Mouse (Mus musculus) forebrain, embryonic 10.5 days (tissue): ENCODE data around the gene Tradd. TPM values are rescaled to one million over a fixed set of nuclear protein-coding genes. Genes with fewer than 3 reads are reported as not detected.

Experiments used
- DNase-seq: peaks from one replicate; pipeline ENCODE4 v3.0.0-alpha.2; 2017; ENCODE audit warnings: low spot score; ENCODE audit errors: extremely low spot score
- H3K27ac ChIP-seq: fragments of 300-500 bp; sonication (generic); 2 replicates; pipeline ENCODE4 v1.5.1; 2016; ENCODE audit warnings: mild to moderate bottlenecking
- H3K27me3 ChIP-seq: fragments of 300-500 bp; sonication (generic); 2 replicates; pipeline ENCODE4 v1.6.1; 2016; ENCODE audit warnings: mild to moderate bottlenecking; ENCODE audit not compliant: poor library complexity, severe bottlenecking
- H3K36me3 ChIP-seq: fragments of 300-500 bp; sonication (generic); replicated peaks from 2 replicates; pipeline ENCODE4 v1.6.1; 2016; ENCODE audit warnings: mild to moderate bottlenecking, moderate library complexity
- H3K4me1 ChIP-seq: fragments of 300-500 bp; sonication (generic); 2 replicates; pipeline ENCODE4 v1.6.1; 2016
- H3K4me3 ChIP-seq: fragments of 300-500 bp; sonication (generic); 2 replicates; pipeline ENCODE4 v1.5.1; 2016; ENCODE audit warnings: mild to moderate bottlenecking, moderate library complexity
- H3K9me3 ChIP-seq: fragments of 300-500 bp; sonication (generic); 2 replicates; pipeline ENCODE4 v1.6.1; 2016; ENCODE audit warnings: mild to moderate bottlenecking, moderate library complexity
- WGBS: fragments of 180-500 bp; shearing (Covaris S2); methylation state at CpG from one replicate; pipeline ENCODE4 v1.1.7; 2016; 5-methylcytosine and 5-hydroxymethylcytosine counted together
- polyA plus RNA-seq: library from polyadenylated mRNA; unstranded; fragments of >200 nt; fragmentation: Nextera tagmentation; extraction: Ambion mirVana; gene quantifications from 2 replicates; pipeline ENCODE4 v1.2.1, GENCODE M21; 2016

Tradd gene
- polyA plus RNA-seq, 1 experiment from 2014 or later, result 13.9 TPM

GRCm38 (mm10) chr8:105278911-105279334, 14.5 kb upstream of the Tradd start:
- peaks cover 25% of the 10 kb centered on the region for H3K36me3 ChIP-seq
- H3K9me3 ChIP-seq, result no peaks in the 10 kb centered on the region
- no peak overlapping the region for H3K27ac ChIP-seq
- no peak for DNase-seq
- peaks cover 100% of the 10 kb centered on the region for H3K27me3 ChIP-seq
- H3K4me1 ChIP-seq, result peaks cover 36% of the 10 kb centered on the region
- 2% methylated on average over 28 of the region's 28 CpGs for WGBS
- peak overlapping the region; percentile 39 for H3K4me3 ChIP-seq

- Histone ChIP-seq H3K36me3 (peaks cover 2% of the 10 kb centered on the region), H3K9me3 (no peaks in the 10 kb centered on the region), H3K27ac (peak overlapping the region; percentile 44; the same call in 1 of the 2 replicates), H3K4me1 (peaks cover 34% of the 10 kb centered on the region), H3K4me3 (peak overlapping the region; percentile 55), H3K27me3 (peaks cover 100% of the 10 kb centered on the region)
- peak; percentile 54 for DNase-seq
- WGBS, result 4% methylated on average over 30 of the region's 30 CpGs
These were observed 12.1 kb upstream of the Tradd start for GRCm38 (mm10) chr8:105276292-105277120.

GRCm38 (mm10) chr8:105275840-105276239, 11.4 kb upstream of the Tradd start, which contains the start of gene Nol3:
Gene Nol3, plus strand, starts transcription at chr8:105276140.
- H3K27ac ChIP-seq, result peak within 1 kb of the TSS; percentile 44; the same call in 1 of the 2 replicates
- peak within 1 kb of the TSS; percentile 55 for H3K4me3 ChIP-seq

DNA sequence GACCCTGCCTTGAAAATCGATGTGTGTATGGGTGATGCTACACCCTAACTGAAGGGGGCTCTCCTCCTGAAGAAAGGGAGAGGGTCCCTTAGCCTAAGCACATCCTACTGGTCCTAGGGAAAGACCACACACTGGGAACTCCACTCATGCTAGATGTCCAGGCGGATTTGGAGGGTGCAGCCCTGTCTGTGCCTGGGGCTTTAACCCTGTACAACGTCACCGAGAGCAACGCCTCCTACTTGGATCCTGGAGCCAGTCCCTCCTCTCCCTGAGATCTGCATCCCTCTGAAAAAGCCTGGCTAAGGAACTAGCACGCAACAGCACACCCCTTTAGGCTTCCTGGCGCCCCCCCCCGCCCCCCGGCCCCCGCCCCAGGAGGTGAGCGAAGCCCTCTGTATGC, 11.0 kb upstream of the Tradd start:
- peaks cover 100% of the 10 kb centered on the region for H3K27me3 ChIP-seq
- peaks cover 44% of the 10 kb centered on the region for H3K4me1 ChIP-seq
- WGBS, result 6% methylated on average over 11 of the region's 11 CpGs
- DNase-seq, result no peak
- H3K9me3 ChIP-seq, result no peaks in the 10 kb centered on the region
- no peaks in the 10 kb centered on the region; the same call in 1 of the 2 replicates for H3K36me3 ChIP-seq
- H3K27ac ChIP-seq, result no peak overlapping the region
- H3K4me3 ChIP-seq, result no peak overlapping the region

More at GRCm38 (mm10) chr8:105275840-105276239, 11.4 kb upstream of the Tradd start, which contains the start of gene Nol3:
- DNase-seq, result no peak
- Histone ChIP-seq H3K9me3 (no peaks in the 10 kb centered on the region), H3K4me1 (peaks cover 39% of the 10 kb centered on the region), H3K27me3 (peaks cover 100% of the 10 kb centered on the region), H3K36me3 (no peaks in the 10 kb centered on the region; the same call in 1 of the 2 replicates)
- 4% methylated on average over 10 of the region's 10 CpGs for WGBS

GRCm38 (mm10) chr8:105270916-105271186, 6.4 kb upstream of the Tradd start:
- H3K9me3 ChIP-seq, result peaks cover 5% of the 10 kb centered on the region
- H3K27ac ChIP-seq, result no peak overlapping the region
- no peaks in the 10 kb centered on the region for H3K36me3 ChIP-seq
- peaks cover 49% of the 10 kb centered on the region for H3K4me1 ChIP-seq
- H3K4me3 ChIP-seq, result peak overlapping the region; percentile 27; the same call in 1 of the 2 replicates
- DNase-seq, result no peak
- peaks cover 100% of the 10 kb centered on the region for H3K27me3 ChIP-seq
- WGBS, result under 1% methylated on average over 11 of the region's 11 CpGs

- DNase-seq, result no peak
- H3K27me3 ChIP-seq, result peaks cover 100% of the 10 kb centered on the region
- H3K9me3 ChIP-seq, result peaks cover 5% of the 10 kb centered on the region
- H3K27ac ChIP-seq, result no peak overlapping the region
- peak overlapping the region; percentile 57 for H3K4me3 ChIP-seq
- H3K36me3 ChIP-seq, result no peaks in the 10 kb centered on the region
- peaks cover 44% of the 10 kb centered on the region for H3K4me1 ChIP-seq
- WGBS, result 2% methylated on average over 39 of the region's 39 CpGs
These were observed 5.9 kb upstream of the Tradd start for GRCm38 (mm10) chr8:105270101-105270915.

- no peaks in the 10 kb centered on the region for H3K36me3 ChIP-seq
- peaks cover 100% of the 10 kb centered on the region for H3K27me3 ChIP-seq
- no peak within 1 kb of the TSS for H3K27ac ChIP-seq
- peaks cover 5% of the 10 kb centered on the region for H3K9me3 ChIP-seq
- peaks cover 51% of the 10 kb centered on the region for H3K4me1 ChIP-seq
- DNase-seq, result no peak
- WGBS, result under 1% methylated on average over 42 of the region's 42 CpGs
- peak within 1 kb of the TSS; percentile 57 for H3K4me3 ChIP-seq
These were observed 5.1 kb upstream of the Tradd start, which contains the start of gene Hsf4 for GRCm38 (mm10) chr8:105269461-105269947. Gene Hsf4, plus strand, starts transcription at chr8:105269801.

DNA sequence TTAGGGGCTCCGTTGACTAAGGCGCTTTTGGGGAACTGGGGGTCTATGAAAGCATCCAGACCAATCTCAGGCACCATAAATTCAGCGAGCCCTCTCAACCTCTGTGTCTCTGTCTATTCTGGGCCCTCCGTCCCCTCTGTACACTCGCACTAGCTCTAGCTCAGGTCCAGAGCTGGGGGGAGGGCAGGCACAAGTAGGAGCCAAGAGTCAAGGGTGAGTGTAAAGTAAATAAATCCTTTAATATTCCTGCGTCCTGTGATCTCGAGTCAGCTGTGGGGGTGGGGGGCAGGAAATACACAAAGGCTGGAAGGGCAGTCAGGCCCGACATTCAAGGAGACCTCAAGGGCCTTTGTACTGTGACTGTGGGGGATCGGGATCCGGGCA, 4.7 kb upstream of the Tradd start:
- peaks cover 5% of the 10 kb centered on the region for H3K9me3 ChIP-seq
- H3K27me3 ChIP-seq, result peaks cover 100% of the 10 kb centered on the region
- WGBS, result under 1% methylated on average over 10 of the region's 10 CpGs
- H3K36me3 ChIP-seq, result no peaks in the 10 kb centered on the region
- H3K4me1 ChIP-seq, result peaks cover 55% of the 10 kb centered on the region
- H3K4me3 ChIP-seq, result peak overlapping the region; percentile 57
- no peak overlapping the region for H3K27ac ChIP-seq
- no peak for DNase-seq

DNA sequence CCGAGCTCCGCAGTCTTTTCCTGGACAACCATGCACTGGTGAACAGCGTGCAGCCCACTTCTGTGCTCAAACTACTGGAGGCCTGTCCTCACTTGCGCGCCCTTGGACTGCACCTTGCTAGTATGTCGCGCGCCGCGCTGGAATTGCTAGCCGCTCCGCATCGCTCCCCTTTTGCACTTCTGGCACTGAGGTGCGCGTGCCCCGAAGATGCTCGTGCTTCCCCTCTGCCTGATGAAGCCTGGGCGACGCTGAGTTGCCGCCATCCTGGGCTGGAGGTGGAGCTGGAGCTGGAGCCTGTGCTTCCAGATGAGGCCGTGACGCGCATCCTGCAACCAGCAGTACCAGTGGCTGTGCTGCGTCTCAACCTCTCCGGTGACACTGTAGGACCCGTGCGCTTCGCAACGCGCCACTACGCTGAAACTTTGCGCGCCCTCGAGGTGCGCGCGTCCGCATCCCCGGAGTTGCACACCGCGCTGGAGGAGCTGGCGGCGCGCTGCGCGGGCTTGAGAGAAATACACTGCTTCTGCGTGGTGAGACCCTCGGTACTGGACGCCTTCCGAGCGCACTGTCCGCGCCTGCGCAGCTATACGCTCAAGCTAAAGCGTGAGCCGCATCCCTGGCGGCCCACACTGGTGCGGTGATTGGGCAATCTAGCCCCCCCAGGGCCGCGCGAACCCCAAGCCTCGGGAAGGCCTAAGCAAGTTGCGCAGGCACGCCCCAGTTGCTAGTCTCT, 4.1 kb upstream of the Tradd start:
- H3K27me3 ChIP-seq, result peaks cover 100% of the 10 kb centered on the region
- H3K9me3 ChIP-seq, result peaks cover 5% of the 10 kb centered on the region
- DNase-seq, result peak; percentile 71
- no peaks in the 10 kb centered on the region for H3K36me3 ChIP-seq
- WGBS, result under 1% methylated on average over 65 of the region's 65 CpGs
- peak overlapping the region; percentile 57 for H3K4me3 ChIP-seq
- no peak overlapping the region for H3K27ac ChIP-seq
- H3K4me1 ChIP-seq, result peaks cover 59% of the 10 kb centered on the region

DNA sequence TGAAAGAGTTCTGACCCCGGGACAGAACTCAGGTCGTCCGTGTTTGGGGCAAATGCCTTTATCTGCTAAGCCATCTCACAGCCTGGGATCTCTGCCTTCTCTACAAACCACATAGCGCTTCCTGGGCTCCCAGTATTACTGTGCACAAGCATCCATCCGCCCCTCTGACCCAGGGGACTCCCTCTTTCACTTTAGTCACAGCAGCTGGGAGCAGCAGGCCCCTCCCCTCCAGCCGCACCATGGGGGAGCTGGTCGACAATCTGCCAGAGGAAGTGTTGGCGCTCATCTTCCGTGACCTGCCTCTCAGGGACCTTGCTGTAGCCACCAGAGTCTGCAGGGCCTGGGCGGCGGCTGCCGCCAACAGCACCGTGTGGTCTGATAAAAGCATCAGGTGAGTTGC, 2.4 kb upstream of the Tradd start:
- Histone ChIP-seq H3K27ac (no peak overlapping the region), H3K36me3 (no peaks in the 10 kb centered on the region), H3K9me3 (peaks cover 7% of the 10 kb centered on the region), H3K4me3 (no peak overlapping the region; the same call in 1 of the 2 replicates), H3K27me3 (peaks cover 100% of the 10 kb centered on the region), H3K4me1 (peaks cover 58% of the 10 kb centered on the region)
- DNase-seq, result no peak
- WGBS, result 7% methylated on average over 13 of the region's 13 CpGs

- Histone ChIP-seq H3K4me3 (peak overlapping the region; percentile 62), H3K27me3 (peaks cover 100% of the 10 kb centered on the region), H3K36me3 (no peaks in the 10 kb centered on the region), H3K9me3 (peaks cover 11% of the 10 kb centered on the region), H3K27ac (no peak overlapping the region), H3K4me1 (peaks cover 43% of the 10 kb centered on the region)
- 16% methylated on average over 10 of the region's 10 CpGs for WGBS
- no peak for DNase-seq
These were observed 719 bp upstream of the Tradd start for GRCm38 (mm10) chr8:105265128-105265527.

DNA sequence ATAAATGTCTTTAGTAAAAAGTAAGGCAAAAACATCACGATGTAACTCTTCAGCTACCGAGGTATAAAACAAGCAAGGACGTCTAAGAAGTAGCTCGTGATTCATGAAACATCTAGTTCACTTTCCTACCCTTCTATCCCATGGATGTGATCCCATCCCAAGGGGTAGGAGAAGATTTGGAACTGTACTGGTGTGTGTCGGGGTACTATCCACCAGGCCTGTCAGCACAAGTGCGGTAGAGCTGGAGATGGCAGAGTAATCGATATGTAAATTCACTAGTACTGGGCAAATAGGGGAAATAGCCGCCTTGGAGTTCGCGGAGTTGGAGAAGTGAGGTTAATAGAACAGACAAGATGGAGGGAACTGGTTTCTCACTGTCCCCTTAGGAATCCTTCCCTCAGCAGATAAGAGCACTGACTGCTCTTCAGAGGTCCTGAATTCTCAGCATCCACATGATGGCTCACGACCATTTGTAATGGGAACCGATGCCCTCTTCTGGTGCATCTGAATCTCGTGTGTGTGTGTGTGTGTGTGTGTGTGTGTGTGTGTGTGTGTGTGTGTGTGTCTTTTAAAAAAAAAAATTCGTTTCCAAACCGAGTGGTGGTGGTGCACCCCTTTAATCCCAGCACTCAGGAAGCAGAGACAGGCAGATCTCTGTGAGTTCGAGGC, 1.0 kb downstream of the Tradd start:
- Histone ChIP-seq H3K4me3 (peak overlapping the region; percentile 62; the same call in 1 of the 2 replicates), H3K4me1 (peaks cover 41% of the 10 kb centered on the region)

More for the DNA sequence above, 1.0 kb downstream of the Tradd start:
- Histone ChIP-seq H3K36me3 (no peaks in the 10 kb centered on the region), H3K27ac (no peak overlapping the region), H3K9me3 (peaks cover 11% of the 10 kb centered on the region), H3K27me3 (peaks cover 100% of the 10 kb centered on the region)
- 38% methylated on average over 16 of the region's 16 CpGs for WGBS
- no peak for DNase-seq
